Mouse (Mus musculus): ENCODE results near the gene Mrps34. TPM values are rescaled to one million over a fixed set of nuclear protein-coding genes. Genes with fewer than 3 reads are reported as not detected.

The Mrps34 gene
- polyA plus RNA-seq (2015; fragmentation: Nextera tagmentation; extraction: Ambion mirVana): 111 and 117 TPM in 2 replicates

DNA sequence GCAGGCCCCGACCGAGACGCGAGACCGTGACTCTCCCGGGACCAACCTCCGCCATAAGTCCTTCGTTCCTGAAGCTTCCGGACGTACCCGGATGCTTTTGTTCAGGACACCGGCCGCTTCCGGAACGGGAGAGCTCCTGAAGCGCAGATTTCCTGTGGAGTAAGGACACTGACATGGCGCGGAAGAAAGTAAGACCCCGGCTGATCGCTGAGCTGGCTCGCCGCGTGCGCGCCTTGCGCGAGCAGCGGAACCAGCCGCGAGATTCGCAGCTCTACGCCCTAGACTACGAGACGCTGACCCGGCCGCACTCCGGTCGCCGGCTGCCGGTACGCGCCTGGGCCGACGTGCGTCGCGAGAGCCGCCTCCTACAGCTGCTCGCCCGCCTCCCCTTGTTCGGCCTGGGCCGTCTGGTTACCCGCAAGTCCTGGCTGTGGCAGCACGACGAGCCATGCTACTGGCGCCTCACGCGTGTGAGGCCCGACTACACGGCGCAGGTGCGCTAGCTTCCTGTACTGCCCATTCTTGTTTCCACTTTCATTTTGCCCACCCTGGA lies at the start of gene Mrps34, which contains the start of gene Eme2:
Mrps34 (plus strand) TSS at position 122 of the 553 bp plus-strand sequence.
Eme2 (minus strand) TSS at position 93 of the 553 bp plus-strand sequence.
- Histone ChIP-seq H3K36me3 (peaks cover 49% of the 10 kb centered on the region), H3K27ac (peak within 1 kb of the TSS; percentile 87), H3K9me3 (no peaks in the 10 kb centered on the region), H3K4me1 (replicated peaks) (peaks cover 29% of the 10 kb centered on the region), H3K27me3 (replicated peaks) (no peaks in the 10 kb centered on the region), H3K4me2 (replicated peaks) (peak within 1 kb of the TSS; percentile 92), H3K4me3 (replicated peaks) (peak within 1 kb of the TSS; percentile 91), H3K9ac (peak within 1 kb of the TSS; percentile 83)
- under 1% methylated on average over 62 of the region's 62 CpGs for WGBS
- peak; percentile 76 for ATAC-seq

DNA sequence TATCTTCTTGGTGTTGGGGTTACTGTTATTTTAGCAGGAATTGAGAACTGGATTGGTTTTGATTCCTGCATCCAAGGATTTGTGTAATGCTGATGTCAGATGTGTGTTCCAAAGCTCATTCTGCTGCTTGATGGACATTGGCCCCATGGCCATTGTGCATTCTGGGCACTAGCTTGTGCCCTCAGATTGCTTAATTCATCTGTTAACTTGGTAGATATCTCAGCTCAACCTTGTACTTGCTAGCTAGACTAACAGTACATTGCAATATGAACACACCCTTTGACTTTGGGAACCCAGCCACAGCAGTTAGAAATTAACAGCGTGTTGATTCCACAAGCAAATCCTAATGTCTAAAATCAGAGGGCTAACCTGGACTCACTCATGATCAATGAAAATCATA lies 47.5 kb upstream of the Mrps34 start:
- Histone ChIP-seq H3K9me3 (no peaks in the 10 kb centered on the region), H3K27me3 (replicated peaks) (no peaks in the 10 kb centered on the region), H3K9ac (no peak overlapping the region), H3K4me3 (replicated peaks) (no peak overlapping the region), H3K4me2 (replicated peaks) (no peak overlapping the region), H3K27ac (no peak overlapping the region), H3K4me1 (replicated peaks) (peaks cover 12% of the 10 kb centered on the region), H3K36me3 (no peaks in the 10 kb centered on the region)
- no peak for ATAC-seq
- WGBS: 89% methylated on average over 1 of the region's 1 CpGs

DNA sequence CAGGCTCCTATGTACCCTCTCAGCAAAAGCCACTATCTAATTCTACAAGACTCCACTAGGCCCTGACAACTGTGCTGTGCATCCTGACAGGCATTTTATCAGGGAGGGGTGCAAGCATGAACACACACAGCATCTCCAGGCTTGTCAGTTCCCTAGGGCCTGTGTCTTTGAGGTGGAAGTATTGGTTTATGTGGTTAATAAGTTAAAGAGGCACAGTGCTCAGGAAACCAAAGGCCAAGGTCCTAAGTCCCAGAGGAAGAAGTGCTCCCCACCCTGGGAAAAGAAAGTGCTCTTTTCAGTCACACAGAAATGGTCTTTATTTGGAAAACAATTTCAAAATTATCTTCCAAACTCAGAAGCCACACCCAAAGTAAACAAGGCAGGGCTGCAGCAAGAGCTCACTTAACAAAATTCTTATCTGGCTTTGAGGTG lies 46.3 kb upstream of the Mrps34 start:
- Histone ChIP-seq H3K27ac (peak overlapping the region; percentile 51), H3K36me3 (peaks cover 5% of the 10 kb centered on the region; the same call in 1 of the 2 replicates), H3K4me3 (replicated peaks) (peak overlapping the region; percentile 90), H3K27me3 (replicated peaks) (no peaks in the 10 kb centered on the region), H3K4me2 (replicated peaks) (peak overlapping the region; percentile 86), H3K4me1 (replicated peaks) (peaks cover 12% of the 10 kb centered on the region), H3K9ac (no peak overlapping the region), H3K9me3 (no peaks in the 10 kb centered on the region)
- no peak; the same call in 1 of the 2 replicates for ATAC-seq

DNA sequence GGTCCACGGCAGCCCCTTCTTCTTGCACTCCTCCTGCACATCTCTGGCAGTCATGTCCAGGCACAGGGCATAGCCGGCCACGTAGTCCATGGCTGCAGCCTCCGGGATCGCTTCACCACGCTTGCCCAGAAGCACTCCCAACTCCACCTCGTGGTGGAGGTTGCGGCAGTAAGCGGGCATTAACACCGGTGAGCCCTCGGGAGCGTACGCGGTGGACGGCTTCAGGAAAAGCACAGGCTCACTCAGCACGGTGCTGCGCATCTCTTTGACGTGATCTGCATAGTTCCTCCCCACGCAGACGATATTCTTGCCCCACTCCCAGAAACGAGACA lies 45.2 kb upstream of the Mrps34 start:
- Histone ChIP-seq H3K27me3 (replicated peaks) (no peaks in the 10 kb centered on the region), H3K9me3 (no peaks in the 10 kb centered on the region), H3K4me1 (replicated peaks) (peaks cover 12% of the 10 kb centered on the region), H3K9ac (peak overlapping the region; percentile 73), H3K36me3 (peaks cover 8% of the 10 kb centered on the region; the same call in 1 of the 2 replicates), H3K4me3 (replicated peaks) (peak overlapping the region; percentile 90), H3K27ac (peak overlapping the region; percentile 95), H3K4me2 (replicated peaks) (peak overlapping the region; percentile 86)
- peak; percentile 60 for ATAC-seq
- under 1% methylated on average over 21 of the region's 21 CpGs for WGBS

DNA sequence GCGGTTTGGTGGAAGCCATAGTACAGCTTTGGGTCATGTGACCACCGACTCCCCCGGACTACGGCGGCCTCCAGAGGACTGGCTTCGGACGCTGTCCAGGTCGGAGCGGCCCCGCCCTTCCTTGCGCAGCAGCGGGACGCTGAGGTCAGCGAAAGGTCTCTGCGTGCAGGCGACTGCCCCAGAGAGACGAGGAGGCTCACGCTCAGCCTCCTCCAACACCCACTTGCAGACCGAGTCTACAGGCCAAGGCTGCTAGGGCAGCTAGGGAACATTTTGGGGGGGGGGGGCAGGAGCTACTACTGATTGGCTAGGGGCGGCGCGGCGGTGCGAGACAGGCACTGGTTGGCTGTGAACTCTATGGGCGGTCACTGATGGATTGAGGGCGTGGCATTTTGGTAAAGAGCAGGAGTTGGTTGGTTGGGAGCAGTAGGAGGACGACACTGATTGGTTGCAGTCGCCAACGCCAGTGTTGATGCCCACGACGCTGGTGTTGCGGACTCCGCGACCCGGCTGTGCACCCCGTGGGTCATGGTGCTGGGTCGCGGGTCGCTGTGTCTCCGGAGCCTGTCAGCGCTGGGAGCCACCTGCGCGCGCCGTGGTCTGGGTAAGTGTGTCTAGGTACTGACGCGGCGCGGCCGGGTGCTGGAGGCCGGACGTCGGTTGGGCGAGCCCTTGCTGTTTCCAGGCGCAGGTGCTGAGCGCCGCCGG lies 44.7 kb upstream of the Mrps34 start, which contains the start of gene Fahd1:
Fahd1 (minus strand) TSS at position 300 of the 708 bp plus-strand sequence.
- peak within 1 kb of the TSS; percentile 90 for H3K4me3 ChIP-seq (replicated peaks)
- ATAC-seq: peak; percentile 98
- H3K36me3 ChIP-seq: peaks cover 8% of the 10 kb centered on the region; the same call in 1 of the 2 replicates
- H3K9ac ChIP-seq: peak within 1 kb of the TSS; percentile 73
- H3K4me2 ChIP-seq (replicated peaks): peak within 1 kb of the TSS; percentile 86
- under 1% methylated on average over 58 of the region's 58 CpGs for WGBS
- peak within 1 kb of the TSS; percentile 95 for H3K27ac ChIP-seq
- no peaks in the 10 kb centered on the region for H3K9me3 ChIP-seq
- H3K27me3 ChIP-seq (replicated peaks): no peaks in the 10 kb centered on the region
- H3K4me1 ChIP-seq (replicated peaks): peaks cover 12% of the 10 kb centered on the region

DNA sequence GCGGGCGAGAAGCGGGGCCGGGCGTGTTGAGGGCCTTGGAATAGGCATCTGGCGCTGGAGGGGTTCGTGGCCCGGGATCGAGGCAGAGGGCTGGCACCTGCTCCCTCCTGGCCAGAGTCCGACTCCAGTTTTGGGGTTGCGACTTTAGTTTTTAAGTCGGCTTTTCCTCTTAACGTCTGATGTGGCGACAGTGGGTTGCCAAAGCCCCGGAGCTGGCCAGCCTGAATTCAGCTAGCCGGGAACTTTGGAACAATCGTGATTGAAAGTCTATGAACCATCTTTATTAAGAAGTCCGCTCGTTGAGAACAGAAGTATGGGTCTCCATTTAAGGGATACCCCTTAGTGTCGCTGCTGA lies 44.2 kb upstream of the Mrps34 start:
- ATAC-seq: no peak
- H3K9me3 ChIP-seq: no peaks in the 10 kb centered on the region
- no peak overlapping the region for H3K27ac ChIP-seq
- peak overlapping the region; percentile 68 for H3K9ac ChIP-seq
- H3K4me2 ChIP-seq (replicated peaks): peak overlapping the region; percentile 86
- H3K27me3 ChIP-seq (replicated peaks): no peaks in the 10 kb centered on the region
- H3K4me3 ChIP-seq (replicated peaks): peak overlapping the region; percentile 90
- 1% methylated on average over 20 of the region's 20 CpGs for WGBS
- peaks cover 12% of the 10 kb centered on the region for H3K4me1 ChIP-seq (replicated peaks)
- peaks cover 8% of the 10 kb centered on the region; the same call in 1 of the 2 replicates for H3K36me3 ChIP-seq

DNA sequence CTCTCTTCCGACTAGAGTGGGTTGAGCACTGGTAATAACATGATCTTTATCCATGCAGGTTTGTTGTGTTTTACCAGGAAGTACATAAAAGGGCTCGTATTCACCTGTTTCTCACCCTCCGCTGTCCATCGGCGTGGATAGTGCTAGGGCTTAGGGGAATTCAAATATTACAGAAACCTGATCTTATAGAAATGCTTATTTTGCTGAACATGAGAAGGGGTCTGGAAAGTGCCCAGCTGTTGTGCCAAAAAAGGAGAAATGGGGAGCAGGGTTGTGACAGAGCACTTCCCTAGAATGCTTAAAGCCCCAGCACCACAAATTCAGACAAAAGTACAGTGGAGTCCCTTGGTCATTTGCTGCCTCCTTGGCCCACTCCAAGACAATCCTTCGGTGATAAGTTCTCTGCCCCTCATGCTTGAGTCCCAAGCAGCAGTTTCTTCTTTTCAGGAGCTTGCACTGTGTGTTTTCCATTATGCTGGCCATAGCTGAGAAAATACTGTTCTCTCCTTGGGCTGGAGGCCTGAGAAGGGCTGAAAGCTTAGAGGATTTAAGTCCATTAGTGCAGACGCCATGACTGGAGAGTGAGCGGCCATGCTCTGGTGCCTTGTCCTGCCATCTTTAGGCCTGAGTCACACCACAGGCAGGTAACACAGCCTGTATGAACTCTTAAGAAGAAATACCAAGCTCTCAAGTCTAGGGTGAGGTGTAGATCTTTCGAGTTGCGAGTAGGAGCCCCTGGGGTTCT lies 43.4 kb upstream of the Mrps34 start:
- 79% methylated on average over 10 of the region's 10 CpGs for WGBS
- no peak for ATAC-seq
- Histone ChIP-seq H3K9me3 (no peaks in the 10 kb centered on the region), H3K36me3 (peaks cover 8% of the 10 kb centered on the region; the same call in 1 of the 2 replicates), H3K4me2 (replicated peaks) (peak overlapping the region; percentile 86), H3K27ac (no peak overlapping the region), H3K4me1 (replicated peaks) (peaks cover 12% of the 10 kb centered on the region), H3K27me3 (replicated peaks) (no peaks in the 10 kb centered on the region), H3K4me3 (replicated peaks) (peak overlapping the region; percentile 90), H3K9ac (0 out of 2 replicates have a peak overlapping the region, but pooled peaks have one; percentile 2)

DNA sequence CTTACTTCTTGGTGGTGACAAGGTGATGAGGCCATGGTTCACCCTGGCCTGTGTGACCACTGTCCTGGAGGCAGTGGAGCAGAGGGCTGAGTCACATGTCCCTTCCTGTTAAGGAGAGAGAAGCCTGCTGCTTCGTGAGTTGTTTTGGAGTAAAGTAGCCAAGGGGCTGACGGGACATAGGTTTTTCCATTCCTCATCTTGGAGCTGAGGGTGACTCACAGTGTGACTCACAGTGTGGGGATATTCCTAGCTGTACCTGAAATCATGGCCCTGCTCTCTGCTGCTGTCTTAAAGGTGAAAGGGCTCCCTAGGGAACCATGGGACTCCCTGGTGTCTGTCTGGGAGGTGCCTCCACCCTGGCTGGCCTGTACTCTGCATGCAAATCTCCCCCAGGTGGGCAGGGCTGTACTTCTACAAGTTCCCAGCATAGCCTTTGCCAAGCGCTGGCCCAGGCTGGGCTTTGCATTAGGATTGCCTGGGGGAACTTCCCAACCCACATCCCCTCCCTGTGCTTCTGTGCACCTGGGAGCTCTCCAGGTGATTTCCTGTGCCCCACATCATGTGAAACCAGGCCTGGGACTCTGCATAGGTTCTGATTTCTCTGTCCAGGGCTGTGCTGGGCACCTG lies 39.0 kb upstream of the Mrps34 start:
- ATAC-seq: no peak
- H3K4me3 ChIP-seq (replicated peaks): no peak overlapping the region
- H3K4me1 ChIP-seq (replicated peaks): peaks cover 4% of the 10 kb centered on the region; the same call in 1 of the 2 replicates
- WGBS: 82% methylated on average over 3 of the region's 3 CpGs
- no peaks in the 10 kb centered on the region for H3K9me3 ChIP-seq
- H3K36me3 ChIP-seq: peaks cover 8% of the 10 kb centered on the region; the same call in 1 of the 2 replicates
- no peak overlapping the region for H3K4me2 ChIP-seq (replicated peaks)
- H3K27ac ChIP-seq: no peak overlapping the region
- no peaks in the 10 kb centered on the region for H3K27me3 ChIP-seq (replicated peaks)
- H3K9ac ChIP-seq: no peak overlapping the region

DNA sequence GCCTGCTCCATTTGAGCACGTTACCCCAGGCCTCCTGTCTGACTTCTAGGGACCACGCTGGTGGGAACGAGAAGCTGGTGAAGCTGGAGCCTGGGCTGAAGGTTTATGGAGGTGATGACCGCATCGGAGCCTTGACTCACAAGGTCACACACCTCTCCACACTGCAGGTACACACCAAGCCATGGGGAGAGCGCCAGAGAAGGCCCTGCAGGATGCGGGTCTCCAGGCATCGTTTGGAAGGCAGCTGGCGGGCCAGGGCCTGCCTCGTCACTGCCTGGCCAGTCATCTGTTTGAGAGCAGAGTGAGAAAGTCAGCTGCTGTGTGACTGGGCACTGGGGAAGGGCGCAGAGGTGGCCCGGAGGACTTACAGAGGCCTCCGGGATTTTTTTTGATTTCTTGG lies 38.3 kb upstream of the Mrps34 start:
- Histone ChIP-seq H3K9me3 (no peaks in the 10 kb centered on the region), H3K27ac (no peak overlapping the region), H3K36me3 (peaks cover 8% of the 10 kb centered on the region; the same call in 1 of the 2 replicates), H3K4me2 (replicated peaks) (no peak overlapping the region), H3K9ac (no peak overlapping the region), H3K4me3 (replicated peaks) (no peak overlapping the region), H3K27me3 (replicated peaks) (no peaks in the 10 kb centered on the region), H3K4me1 (replicated peaks) (no peaks in the 10 kb centered on the region)
- WGBS: 89% methylated on average over 13 of the region's 13 CpGs
- ATAC-seq: no peak

DNA sequence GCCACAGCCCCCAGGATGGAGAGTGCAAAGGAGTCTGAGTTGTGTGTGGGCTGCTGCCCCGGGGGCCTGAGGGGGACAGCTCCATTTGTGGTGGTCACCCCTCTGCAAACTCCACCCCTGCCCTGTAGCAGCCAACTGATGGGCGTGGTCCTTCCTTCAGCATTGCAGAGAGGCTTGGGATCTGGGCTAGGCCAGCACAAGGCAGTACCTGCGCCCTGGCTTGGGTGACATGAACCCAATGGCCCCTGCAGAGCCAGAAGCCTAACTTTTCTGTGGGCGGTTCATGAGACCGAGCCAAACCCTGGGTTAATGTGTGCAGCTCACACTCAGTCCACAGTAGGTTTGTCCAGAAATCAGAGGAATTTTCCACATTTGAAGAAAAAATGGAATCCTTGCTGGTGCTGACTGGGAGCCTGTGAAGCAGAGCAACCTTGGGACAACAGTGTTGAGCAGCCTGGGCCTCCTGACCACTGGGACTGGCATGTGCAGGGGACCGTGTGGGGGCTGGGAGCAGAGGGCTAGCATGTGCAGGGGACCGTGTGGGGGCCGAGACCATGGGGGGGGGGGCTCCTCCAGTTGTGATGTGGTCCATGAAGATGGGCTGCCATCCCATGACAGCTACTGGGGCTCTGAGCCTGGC lies 37.0 kb upstream of the Mrps34 start:
- H3K4me1 ChIP-seq (replicated peaks): no peaks in the 10 kb centered on the region
- no peak overlapping the region for H3K4me2 ChIP-seq (replicated peaks)
- no peak overlapping the region for H3K4me3 ChIP-seq (replicated peaks)
- 86% methylated on average over 8 of the region's 8 CpGs for WGBS
- no peaks in the 10 kb centered on the region for H3K9me3 ChIP-seq
- no peak overlapping the region for H3K9ac ChIP-seq
- no peaks in the 10 kb centered on the region for H3K27me3 ChIP-seq (replicated peaks)
- no peak overlapping the region for H3K27ac ChIP-seq
- H3K36me3 ChIP-seq: peaks cover 11% of the 10 kb centered on the region; the same call in 1 of the 2 replicates
- no peak for ATAC-seq

DNA sequence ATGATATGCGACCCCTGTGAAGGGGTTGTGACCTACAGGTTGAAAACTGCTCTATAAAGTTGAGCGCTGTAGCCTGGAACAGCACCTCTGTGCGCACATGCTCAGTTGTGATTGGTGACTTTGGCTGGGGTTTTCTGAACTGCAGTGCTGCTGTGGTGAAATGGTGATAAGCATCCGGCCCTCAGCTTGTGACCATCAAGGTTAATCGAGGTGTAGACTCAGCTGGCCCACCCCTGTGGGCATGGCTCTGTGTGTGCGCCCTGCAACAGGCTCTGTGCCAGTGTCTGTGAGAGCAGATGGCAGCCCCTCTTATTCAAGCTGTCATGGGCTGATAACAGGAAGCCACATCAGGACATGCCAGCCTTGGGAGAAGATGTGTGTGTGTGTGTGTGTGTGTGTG lies 35.9 kb upstream of the Mrps34 start:
- no peaks in the 10 kb centered on the region for H3K27me3 ChIP-seq (replicated peaks)
- no peak overlapping the region for H3K4me2 ChIP-seq (replicated peaks)
- 88% methylated on average over 6 of the region's 6 CpGs for WGBS
- ATAC-seq: peak; percentile 65; the same call in 1 of the 2 replicates
- H3K4me1 ChIP-seq (replicated peaks): no peaks in the 10 kb centered on the region
- no peak overlapping the region for H3K9ac ChIP-seq
- no peak overlapping the region for H3K4me3 ChIP-seq (replicated peaks)
- no peaks in the 10 kb centered on the region for H3K9me3 ChIP-seq
- peaks cover 8% of the 10 kb centered on the region; the same call in 1 of the 2 replicates for H3K36me3 ChIP-seq
- H3K27ac ChIP-seq: no peak overlapping the region

Measured in intestine, embryonic 15.5 days (tissue).